Mouse (Mus musculus) hindbrain, embryonic 10.5 days (tissue): Measurements from ENCODE around the gene Zfp385b. TPM values are rescaled to one million over a fixed set of nuclear protein-coding genes. Genes with fewer than 3 reads are reported as not detected.

ENCODE experiments used
- DNase-seq: peaks from one replicate; pipeline ENCODE4 v3.0.0-alpha.2; 2017; ENCODE audit warnings: low spot score
- H3K27ac ChIP-seq: fragments of 300-500 bp; sonication (generic); 2 replicates; pipeline ENCODE4 v1.5.1; 2016; ENCODE audit warnings: mild to moderate bottlenecking, moderate library complexity
- H3K27me3 ChIP-seq: fragments of 300-500 bp; sonication (generic); 2 replicates; pipeline ENCODE4 v1.6.1; 2016; ENCODE audit warnings: mild to moderate bottlenecking; ENCODE audit not compliant: poor library complexity, insufficient read depth, severe bottlenecking
- H3K36me3 ChIP-seq: fragments of 300-500 bp; sonication (generic); 2 replicates; pipeline ENCODE4 v1.6.1; 2016; ENCODE audit warnings: mild to moderate bottlenecking, moderate library complexity
- H3K4me1 ChIP-seq: fragments of 300-500 bp; sonication (generic); replicated peaks from 2 replicates; pipeline ENCODE4 v1.6.1; 2016; ENCODE audit warnings: mild to moderate bottlenecking
- H3K4me3 ChIP-seq: fragments of 300-500 bp; sonication (generic); 2 replicates; pipeline ENCODE4 v1.5.1; 2016; ENCODE audit warnings: mild to moderate bottlenecking, moderate library complexity
- H3K9me3 ChIP-seq: fragments of 300-500 bp; sonication (generic); 2 replicates; pipeline ENCODE4 v1.6.1; 2016; ENCODE audit warnings: mild to moderate bottlenecking, moderate library complexity
- WGBS: fragments of 180-500 bp; shearing (Covaris S2); methylation state at CpG from one replicate; pipeline ENCODE4 v1.1.7; 2016; 5-methylcytosine and 5-hydroxymethylcytosine counted together
- polyA plus RNA-seq: library from polyadenylated mRNA; unstranded; fragments of >200 nt; fragmentation: Nextera tagmentation; extraction: Ambion mirVana; gene quantifications from 2 replicates; pipeline ENCODE4 v1.2.1, GENCODE M21; 2016

The Zfp385b gene
- polyA plus RNA-seq, 1 experiment from 2014 or later, result 1.1 TPM

DNA sequence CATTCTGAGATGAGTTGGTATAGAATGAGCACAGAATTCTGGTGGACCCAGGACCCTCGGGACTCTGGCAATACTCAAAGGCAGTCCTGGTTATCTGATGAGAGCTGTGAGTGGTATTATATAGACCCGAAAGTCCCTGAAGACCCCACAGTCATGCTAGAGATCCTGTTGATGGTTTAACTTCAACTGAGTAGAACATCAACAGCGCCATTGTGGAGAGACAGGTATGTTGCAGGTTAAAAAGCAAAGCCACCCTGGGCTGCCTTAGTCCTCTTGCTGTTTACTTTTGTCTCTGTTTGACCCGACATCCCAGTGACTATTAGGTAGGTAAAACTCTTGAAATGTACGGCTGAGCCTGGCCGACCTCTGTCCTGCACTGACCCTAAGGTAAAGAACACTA, 431.3 kb downstream of the Zfp385b start:
- WGBS, result 81% methylated on average over 6 of the region's 6 CpGs
- DNase-seq, result no peak
- Histone ChIP-seq H3K27me3 (no peaks in the 10 kb centered on the region), H3K36me3 (no peaks in the 10 kb centered on the region), H3K4me3 (no peak overlapping the region), H3K27ac (no peak overlapping the region), H3K4me1 (no peaks in the 10 kb centered on the region), H3K9me3 (no peaks in the 10 kb centered on the region)

DNA sequence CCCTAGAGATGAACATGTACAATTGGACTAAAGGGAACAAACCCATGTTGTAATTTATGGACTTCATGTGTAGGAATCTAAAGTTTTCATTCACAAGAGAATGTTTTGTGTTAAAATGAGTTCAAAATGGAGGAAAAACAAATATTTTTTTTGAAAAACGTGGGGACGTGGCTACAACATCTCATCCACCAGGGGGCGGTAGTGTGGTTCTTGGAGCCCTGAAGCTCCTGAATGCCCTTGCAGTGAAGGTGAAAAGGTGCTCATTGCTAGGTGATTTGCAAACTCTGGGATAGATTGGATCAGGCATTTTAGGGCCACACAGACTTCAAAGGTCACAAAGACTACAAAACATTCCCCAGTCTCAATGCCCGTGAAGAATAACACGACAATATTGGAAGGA, 432.9 kb downstream of the Zfp385b start:
- H3K27ac ChIP-seq, result no peak overlapping the region
- no peaks in the 10 kb centered on the region for H3K27me3 ChIP-seq
- no peaks in the 10 kb centered on the region for H3K4me1 ChIP-seq
- 33% methylated on average over 5 of the region's 5 CpGs for WGBS
- peak; percentile 55 for DNase-seq
- H3K9me3 ChIP-seq, result no peaks in the 10 kb centered on the region
- no peak overlapping the region for H3K4me3 ChIP-seq
- no peaks in the 10 kb centered on the region for H3K36me3 ChIP-seq

DNA sequence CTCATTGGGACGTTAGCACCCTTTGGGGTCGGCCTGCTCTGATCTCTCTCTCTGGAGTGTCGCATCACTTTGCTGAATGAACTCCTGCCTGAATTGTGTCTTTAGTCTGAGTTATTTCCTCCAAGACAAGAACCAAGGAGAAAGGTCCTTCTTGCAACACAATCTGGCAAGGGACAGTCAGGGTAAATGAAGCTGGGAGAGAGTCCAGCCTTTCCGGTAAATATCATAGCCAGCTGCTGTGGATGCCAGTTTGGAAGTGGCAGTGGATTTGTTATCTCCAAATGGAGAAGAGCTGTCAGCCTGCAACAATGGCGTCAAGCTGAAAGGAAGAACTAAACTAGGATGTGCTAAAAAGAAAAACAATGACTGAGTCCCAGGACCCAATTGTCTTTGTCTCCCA, 436.7 kb downstream of the Zfp385b start:
- no peak for DNase-seq
- H3K9me3 ChIP-seq, result no peaks in the 10 kb centered on the region
- H3K27ac ChIP-seq, result no peak overlapping the region
- 77% methylated on average over 5 of the region's 5 CpGs for WGBS
- H3K4me1 ChIP-seq, result no peaks in the 10 kb centered on the region
- H3K27me3 ChIP-seq, result no peaks in the 10 kb centered on the region
- H3K36me3 ChIP-seq, result no peaks in the 10 kb centered on the region
- no peak overlapping the region for H3K4me3 ChIP-seq

DNA sequence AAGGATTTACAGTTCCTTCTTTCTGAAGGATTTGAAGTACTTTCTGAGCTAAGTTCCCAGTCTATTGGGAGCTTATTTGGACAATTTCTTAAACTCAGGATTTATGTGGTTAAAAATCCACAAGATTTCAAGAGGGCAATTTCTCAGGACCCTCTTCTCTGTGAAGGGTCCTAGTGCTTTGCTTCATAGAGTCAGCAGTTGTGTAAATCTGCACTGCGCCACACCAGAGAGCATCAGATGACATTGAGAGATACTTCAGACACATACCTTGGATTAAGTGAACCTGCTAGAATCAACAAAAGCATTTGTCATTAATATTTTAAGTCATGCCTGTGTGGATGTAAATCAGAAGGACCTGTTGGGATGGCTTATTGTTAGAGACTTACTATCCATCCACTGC, 439.5 kb downstream of the Zfp385b start:
- H3K36me3 ChIP-seq, result no peaks in the 10 kb centered on the region
- H3K4me1 ChIP-seq, result no peaks in the 10 kb centered on the region
- H3K27me3 ChIP-seq, result no peaks in the 10 kb centered on the region
- 95% methylated on average over 1 of the region's 1 CpGs for WGBS
- no peak overlapping the region for H3K27ac ChIP-seq
- no peak for DNase-seq
- H3K4me3 ChIP-seq, result no peak overlapping the region
- no peaks in the 10 kb centered on the region for H3K9me3 ChIP-seq

DNA sequence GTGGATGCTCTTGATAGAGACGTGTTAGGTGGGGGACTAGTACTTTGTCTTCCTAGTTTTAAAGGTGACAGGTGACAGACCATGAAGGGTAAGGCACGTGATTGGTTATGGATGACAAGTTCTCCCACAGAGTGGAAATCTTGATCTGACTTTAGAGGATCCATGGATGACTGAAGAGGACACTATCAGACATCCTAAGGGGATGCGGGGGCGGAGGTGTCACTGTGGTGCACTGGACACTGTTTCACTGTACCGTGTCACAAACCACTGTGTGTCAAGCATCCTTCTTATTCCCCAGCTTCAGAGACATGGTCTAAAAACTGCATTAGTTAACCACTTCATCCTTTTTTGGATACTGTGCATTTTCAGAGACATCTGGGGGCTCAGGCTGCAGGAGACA, 440.1 kb downstream of the Zfp385b start:
- no peak overlapping the region for H3K4me3 ChIP-seq
- no peaks in the 10 kb centered on the region for H3K9me3 ChIP-seq
- DNase-seq, result no peak
- H3K4me1 ChIP-seq, result no peaks in the 10 kb centered on the region
- WGBS, result 91% methylated on average over 5 of the region's 5 CpGs
- H3K27me3 ChIP-seq, result no peaks in the 10 kb centered on the region
- H3K36me3 ChIP-seq, result no peaks in the 10 kb centered on the region
- no peak overlapping the region for H3K27ac ChIP-seq

DNA sequence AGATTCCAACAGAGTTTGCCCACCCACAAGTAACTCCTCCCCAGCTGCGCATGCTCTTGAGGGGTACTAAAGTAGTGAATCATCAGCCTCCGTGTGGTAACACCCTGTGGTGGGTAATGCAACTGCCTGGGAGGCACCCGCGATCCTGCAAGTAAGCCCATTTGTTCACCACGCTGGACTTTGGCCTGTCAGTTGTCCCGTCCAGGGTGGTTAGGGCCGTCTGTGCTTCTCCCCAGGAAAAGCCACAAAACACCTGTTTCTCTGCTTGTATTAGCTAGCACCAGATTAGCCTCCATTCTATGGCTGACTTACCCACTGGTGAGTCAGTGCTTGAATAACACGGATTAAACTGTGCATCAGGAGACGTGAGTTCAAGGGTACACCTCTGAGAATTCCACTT, 442.6 kb downstream of the Zfp385b start:
- Histone ChIP-seq H3K27me3 (no peaks in the 10 kb centered on the region), H3K4me1 (no peaks in the 10 kb centered on the region), H3K4me3 (no peak overlapping the region), H3K27ac (no peak overlapping the region), H3K36me3 (no peaks in the 10 kb centered on the region), H3K9me3 (no peaks in the 10 kb centered on the region)
- no peak for DNase-seq
- WGBS, result 81% methylated on average over 9 of the region's 9 CpGs

DNA sequence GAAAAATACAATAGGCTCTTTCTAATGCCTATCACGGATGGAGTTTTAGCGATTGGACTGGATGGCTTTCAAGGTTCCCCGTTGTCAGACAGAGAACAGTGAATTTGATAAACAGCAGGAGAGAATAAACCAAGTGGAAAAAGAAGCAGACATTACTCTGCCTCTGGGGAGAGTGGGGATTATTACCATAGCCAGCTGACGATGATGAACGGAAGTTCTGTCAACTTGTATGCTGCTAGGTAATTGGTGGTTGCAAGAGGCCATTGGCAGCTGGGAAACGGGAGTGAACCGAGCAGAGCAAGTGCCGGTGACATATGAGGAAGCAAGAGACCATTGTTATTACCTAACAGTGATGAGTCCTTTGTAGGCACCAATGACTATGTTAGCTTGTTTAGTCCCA, 444.3 kb downstream of the Zfp385b start:
- DNase-seq, result no peak

DNA sequence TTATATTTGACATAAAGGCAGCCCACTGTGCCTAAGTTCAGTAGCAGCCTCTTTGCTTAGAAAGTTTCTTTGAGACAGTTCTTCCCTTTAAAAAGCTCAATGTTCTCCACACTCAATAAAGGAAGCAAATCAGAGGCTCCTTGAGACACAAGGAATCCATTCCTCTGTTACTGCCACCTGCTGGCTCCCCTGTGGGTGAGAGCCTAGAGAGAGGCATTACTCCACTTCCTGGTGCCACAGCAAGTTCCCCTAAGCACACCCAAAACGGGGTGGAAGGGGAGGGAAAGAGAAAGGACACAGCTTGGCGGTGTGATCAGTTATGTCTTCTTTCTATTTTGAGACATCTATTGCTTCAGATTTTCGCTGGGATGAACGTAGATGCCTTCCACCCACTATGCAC, 450.3 kb downstream of the Zfp385b start:
- no peaks in the 10 kb centered on the region for H3K27me3 ChIP-seq
- H3K36me3 ChIP-seq, result no peaks in the 10 kb centered on the region
- no peak overlapping the region for H3K4me3 ChIP-seq
- H3K4me1 ChIP-seq, result no peaks in the 10 kb centered on the region
- H3K9me3 ChIP-seq, result no peaks in the 10 kb centered on the region
- 67% methylated on average over 4 of the region's 4 CpGs for WGBS
- no peak overlapping the region for H3K27ac ChIP-seq
- no peak for DNase-seq

More for the DNA sequence above, 444.3 kb downstream of the Zfp385b start:
- Histone ChIP-seq H3K27me3 (no peaks in the 10 kb centered on the region), H3K9me3 (no peaks in the 10 kb centered on the region), H3K4me1 (no peaks in the 10 kb centered on the region), H3K27ac (no peak overlapping the region), H3K36me3 (no peaks in the 10 kb centered on the region), H3K4me3 (no peak overlapping the region)
- WGBS, result 77% methylated on average over 8 of the region's 8 CpGs

Other genes with a start within 250 kb of the Zfp385b start
- 28.8 and 35.0 TPM in 2 replicates for gene Cwc22, start 126.7 kb upstream of the Zfp385b start, polyA plus RNA-seq